Mouse (Mus musculus): ENCODE measurements around the gene Abr. TPM values are rescaled to one million over a fixed set of nuclear protein-coding genes. Genes with fewer than 3 reads are reported as not detected.

Gene Abr
- polyA plus RNA-seq, 1 experiment, result 81.3 TPM

DNA sequence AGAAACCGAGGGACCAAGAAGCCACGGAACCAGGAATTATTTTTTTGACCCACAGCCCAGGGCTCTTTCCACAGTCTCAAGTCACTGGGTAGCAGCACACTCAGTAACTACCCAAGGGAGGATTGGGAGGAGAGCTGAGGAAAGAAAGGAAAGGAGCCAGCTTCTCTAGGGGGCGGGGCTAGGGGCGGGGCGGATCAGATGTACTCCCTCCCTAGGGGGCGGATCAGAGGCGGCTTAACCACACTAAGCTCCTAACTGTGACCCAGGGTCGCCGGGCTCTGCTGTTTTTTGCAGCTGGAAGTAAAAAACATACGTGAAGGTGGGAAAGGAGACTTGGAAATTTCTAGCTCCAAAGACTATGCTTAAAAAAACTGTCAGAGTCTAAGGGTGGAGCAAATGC, 175.9 kb downstream of the Abr start:
- no peak overlapping the region for H3K4me2 ChIP-seq (ENCODE audit: low read depth)
- H3K4me3 ChIP-seq, result no peak overlapping the region
- no peak overlapping the region for H3ac ChIP-seq (ENCODE audit: control insufficient read depth, insufficient read length)
- H3K79me2 ChIP-seq (ENCODE audit: control insufficient read depth, insufficient read depth), result no peaks in the 10 kb centered on the region
- H3K36me3 ChIP-seq (ENCODE audit: control insufficient read depth, insufficient read depth), result peaks cover 24% of the 10 kb centered on the region
- no peak for TF ChIP-seq MYOD1 (IDR thresholded peaks at IDR 0.05; ENCODE audit: control insufficient read depth in 1 of 3, insufficient read length in 2 of 3, low read depth in 2 of 3)
- TF ChIP-seq TCF12 (IDR thresholded peaks at IDR 0.05; ENCODE audit: insufficient read depth, poor library complexity, severe bottlenecking), result no peak
- no peaks in the 10 kb centered on the region for H3K27me3 ChIP-seq (ENCODE audit: control insufficient read depth, insufficient read depth, insufficient read length)

DNA sequence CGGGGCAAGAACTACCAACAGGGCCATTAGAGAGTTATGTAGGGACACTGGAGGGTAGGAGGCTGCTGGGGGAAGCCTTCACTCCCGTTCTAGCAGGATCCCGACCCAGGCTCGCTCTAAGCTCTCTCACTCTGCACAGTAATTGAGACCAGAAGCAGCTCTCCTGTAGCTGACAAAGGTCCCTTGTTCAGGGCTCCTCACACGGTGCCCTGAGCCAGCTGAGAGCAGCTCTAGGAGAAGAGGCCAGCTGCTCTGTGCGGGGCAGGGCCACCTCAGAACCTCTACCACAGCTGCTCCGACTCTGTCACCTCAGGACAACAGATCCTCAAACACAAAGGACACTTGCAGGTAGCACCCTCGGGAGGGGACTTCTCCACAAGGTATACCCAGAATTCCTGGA, 176.7 kb downstream of the Abr start:
- Histone ChIP-seq H3K36me3 (ENCODE audit: control insufficient read depth, insufficient read depth) (peaks cover 24% of the 10 kb centered on the region), H3K27me3 (ENCODE audit: control insufficient read depth, insufficient read depth, insufficient read length) (no peaks in the 10 kb centered on the region), H3ac (ENCODE audit: control insufficient read depth, insufficient read length) (no peak overlapping the region), H3K4me2 (ENCODE audit: low read depth) (no peak overlapping the region), H3K79me2 (ENCODE audit: control insufficient read depth, insufficient read depth) (no peaks in the 10 kb centered on the region), H3K4me3 (no peak overlapping the region)
- TF ChIP-seq MYOG (IDR thresholded peaks at IDR 0.05; ENCODE audit: control insufficient read depth in 1 of 3, insufficient read depth in 1 of 3, insufficient read length in 2 of 3, low read depth in 2 of 3), result peak in 2 of 3 experiments; percentile 54 to 68
- TF ChIP-seq MAX (IDR thresholded peaks at IDR 0.05; ENCODE audit: low read depth), result no peak

DNA sequence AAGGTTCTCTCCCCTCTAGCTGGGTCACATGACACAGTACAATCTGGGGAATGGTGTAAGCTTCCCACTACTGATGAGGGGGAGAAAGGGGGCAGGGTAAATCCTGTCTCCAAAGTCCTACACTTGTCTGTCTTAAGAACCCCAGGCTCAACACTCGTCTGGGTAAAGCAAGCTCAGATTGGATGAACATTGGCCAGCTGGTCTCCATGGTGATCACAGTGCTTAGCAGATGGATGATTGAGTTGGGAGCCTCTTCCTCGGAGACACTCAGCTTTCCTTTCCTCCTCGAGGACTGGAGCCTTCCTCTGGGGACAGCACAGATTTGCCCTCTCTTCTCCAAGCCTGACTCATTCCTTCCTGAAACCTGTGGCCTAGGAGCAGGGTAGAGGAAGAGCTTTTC, 182.4 kb downstream of the Abr start:
- TF ChIP-seq MYOD1 (IDR thresholded peaks at IDR 0.05; ENCODE audit: control insufficient read depth in 1 of 3, insufficient read length in 2 of 3, low read depth in 2 of 3), result no peak
- TF ChIP-seq MYOG (IDR thresholded peaks at IDR 0.05; ENCODE audit: control insufficient read depth in 1 of 3, insufficient read depth in 1 of 3, insufficient read length in 2 of 3, low read depth in 2 of 3), result no peak
- no peak for TF ChIP-seq REST (IDR thresholded peaks at IDR 0.05; ENCODE audit: insufficient read depth, insufficient read length)
- no peak for TF ChIP-seq SRF (IDR thresholded peaks at IDR 0.05; ENCODE audit: control insufficient read depth, insufficient read length, low read depth)
- no peak for TF ChIP-seq TCF3 (IDR thresholded peaks at IDR 0.05; ENCODE audit: insufficient read length, low read depth)
- no peak for TF ChIP-seq POLR2A (IDR thresholded peaks at IDR 0.05; ENCODE audit: insufficient read length, low read depth)
- TF ChIP-seq TCF12 (IDR thresholded peaks at IDR 0.05; ENCODE audit: insufficient read depth, poor library complexity, severe bottlenecking), result no peak
- no peak for TF ChIP-seq MAX (IDR thresholded peaks at IDR 0.05; ENCODE audit: low read depth)
- no peak for TF ChIP-seq E2F4 (IDR thresholded peaks at IDR 0.05; ENCODE audit: insufficient read depth)
- Histone ChIP-seq H3K79me2 (ENCODE audit: control insufficient read depth, insufficient read depth) (no peaks in the 10 kb centered on the region), H3K27me3 (ENCODE audit: control insufficient read depth, insufficient read depth, insufficient read length) (no peaks in the 10 kb centered on the region), H3ac (ENCODE audit: control insufficient read depth, insufficient read length) (no peak overlapping the region), H3K4me3 (no peak overlapping the region), H3K36me3 (ENCODE audit: control insufficient read depth, insufficient read depth) (peaks cover 9% of the 10 kb centered on the region), H3K4me2 (ENCODE audit: low read depth) (no peak overlapping the region)

- Histone ChIP-seq H3K4me3 (no peak overlapping the region), H3K79me2 (ENCODE audit: control insufficient read depth, insufficient read depth) (no peaks in the 10 kb centered on the region), H3K4me2 (ENCODE audit: low read depth) (no peak overlapping the region), H3K36me3 (ENCODE audit: control insufficient read depth, insufficient read depth) (peaks cover 27% of the 10 kb centered on the region), H3K27me3 (ENCODE audit: control insufficient read depth, insufficient read depth, insufficient read length) (no peaks in the 10 kb centered on the region), H3ac (ENCODE audit: control insufficient read depth, insufficient read length) (no peak overlapping the region)
- no peak for TF ChIP-seq MYOD1 (IDR thresholded peaks at IDR 0.05; ENCODE audit: control insufficient read depth in 1 of 3, insufficient read length in 2 of 3, low read depth in 2 of 3)
- TF ChIP-seq POLR2AphosphoS2 (IDR thresholded peaks at IDR 0.05; ENCODE audit: insufficient read length, low read depth), result no peak
- TF ChIP-seq POLR2A (IDR thresholded peaks at IDR 0.05; ENCODE audit: insufficient read length, low read depth), result no peak
- no peak for TF ChIP-seq SRF (IDR thresholded peaks at IDR 0.05; ENCODE audit: control insufficient read depth, insufficient read length, low read depth)
- TF ChIP-seq REST (IDR thresholded peaks at IDR 0.05; ENCODE audit: insufficient read depth, insufficient read length), result no peak
- no peak for TF ChIP-seq TCF12 (IDR thresholded peaks at IDR 0.05; ENCODE audit: insufficient read depth, poor library complexity, severe bottlenecking)
Observed at GRCm38 (mm10) chr11:76436864-76437437, 185.2 kb downstream of the Abr start.

GRCm38 (mm10) chr11:76436009-76436408, 186.1 kb downstream of the Abr start:
- Histone ChIP-seq H3K4me2 (ENCODE audit: low read depth) (no peak overlapping the region), H3K27me3 (ENCODE audit: control insufficient read depth, insufficient read depth, insufficient read length) (no peaks in the 10 kb centered on the region), H3K36me3 (ENCODE audit: control insufficient read depth, insufficient read depth) (peaks cover 27% of the 10 kb centered on the region), H3K79me2 (ENCODE audit: control insufficient read depth, insufficient read depth) (no peaks in the 10 kb centered on the region), H3ac (ENCODE audit: control insufficient read depth, insufficient read length) (no peak overlapping the region), H3K4me3 (no peak overlapping the region)
- TF ChIP-seq MAX (IDR thresholded peaks at IDR 0.05; ENCODE audit: low read depth), result no peak
- no peak for TF ChIP-seq CEBPB (IDR thresholded peaks at IDR 0.05; ENCODE audit: insufficient read depth, poor library complexity, severe bottlenecking)
- TF ChIP-seq POLR2AphosphoS2 (IDR thresholded peaks at IDR 0.05; ENCODE audit: insufficient read length, low read depth), result no peak
- TF ChIP-seq E2F4 (IDR thresholded peaks at IDR 0.05; ENCODE audit: insufficient read depth), result no peak
- TF ChIP-seq TCF12 (IDR thresholded peaks at IDR 0.05; ENCODE audit: insufficient read depth, poor library complexity, severe bottlenecking), result no peak
- TF ChIP-seq MYOD1 (IDR thresholded peaks at IDR 0.05; ENCODE audit: control insufficient read depth in 1 of 3, insufficient read length in 2 of 3, low read depth in 2 of 3), result no peak
- TF ChIP-seq POLR2A (IDR thresholded peaks at IDR 0.05; ENCODE audit: insufficient read length, low read depth), result no peak
- TF ChIP-seq TCF3 (IDR thresholded peaks at IDR 0.05; ENCODE audit: insufficient read length, low read depth), result no peak
